Mouse (Mus musculus) inflammation-experienced regulatory T-cells, adult 6 months (primary cell): ENCODE data around the gene Sgce. TPM values are rescaled to one million over a fixed set of nuclear protein-coding genes. Genes with fewer than 3 reads are reported as not detected.
"Not testable (repeated sequence)": the region's sequence is repeated elsewhere in the genome, so short reads cannot be mapped to it uniquely, and the experiment has no call there.

Source experiments
- ATAC-seq: one replicate; pipeline ENCODE4 v1.8.0; 2017
- polyA plus RNA-seq, 3 experiments: library from polyadenylated mRNA; unstranded; fragments of 100-300 nt; shearing (Covaris generic); gene quantifications; one replicate each; pipeline ENCODE4 v1.2.1; 2017

Sgce gene
- polyA plus RNA-seq, 3 experiments from 2014 or later, result 0.34 TPM; not detected in 2

DNA sequence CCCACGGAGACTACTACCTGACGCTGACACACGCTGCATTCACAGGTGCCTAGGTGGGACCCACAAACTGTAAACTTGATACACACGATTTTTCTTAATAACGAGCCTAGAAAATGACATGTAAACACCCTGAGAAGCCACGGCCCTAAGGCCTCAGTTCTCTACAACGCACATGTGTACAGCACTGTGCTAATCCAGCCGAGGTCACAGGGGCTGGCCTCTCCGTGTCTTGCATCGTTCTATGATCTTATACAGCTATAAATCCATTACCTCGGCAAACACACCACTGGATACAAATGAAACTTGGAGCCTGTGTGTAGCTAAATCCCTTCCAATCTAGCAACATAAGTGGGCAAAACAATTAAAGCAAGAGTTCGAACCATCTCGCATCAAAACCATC, 24.3 kb downstream of the Sgce start:
- no peak for ATAC-seq

DNA sequence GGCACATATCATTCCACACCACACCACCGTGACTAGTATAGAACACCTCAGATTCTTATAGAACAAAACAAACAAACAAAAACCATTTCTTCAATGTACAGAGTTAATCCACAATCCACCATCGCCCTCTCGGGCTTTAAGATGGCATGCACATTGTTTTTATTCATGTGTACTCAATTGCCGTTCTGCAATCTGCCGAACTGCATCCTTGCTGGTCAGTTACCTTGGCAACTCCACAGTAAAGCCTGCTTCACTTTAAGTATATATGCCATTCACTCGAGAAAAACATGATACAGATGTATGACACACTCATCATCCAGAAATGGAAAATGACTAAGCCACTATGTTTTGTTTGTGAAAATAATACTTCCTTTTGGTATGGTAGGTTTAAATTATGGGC, 24.9 kb downstream of the Sgce start:
- no peak for ATAC-seq

DNA sequence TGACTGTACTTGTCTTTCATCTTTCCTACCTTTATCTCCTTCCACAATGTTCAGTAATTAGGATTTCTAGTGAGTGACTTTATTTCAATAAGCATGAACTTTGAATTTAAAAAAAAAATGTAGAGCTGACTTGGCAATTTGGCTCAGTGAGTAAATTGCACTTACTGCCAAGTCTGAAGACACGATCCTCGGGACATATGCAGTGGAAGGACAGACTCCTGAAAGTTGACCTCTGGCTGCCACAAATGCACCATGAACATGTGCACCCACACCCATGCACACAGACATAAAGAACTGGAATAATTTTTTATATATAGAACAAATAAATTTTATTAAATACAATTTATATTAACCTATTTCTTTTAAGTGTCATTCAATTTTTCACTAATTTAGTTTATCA, 29.7 kb downstream of the Sgce start:
- no peak for ATAC-seq

DNA sequence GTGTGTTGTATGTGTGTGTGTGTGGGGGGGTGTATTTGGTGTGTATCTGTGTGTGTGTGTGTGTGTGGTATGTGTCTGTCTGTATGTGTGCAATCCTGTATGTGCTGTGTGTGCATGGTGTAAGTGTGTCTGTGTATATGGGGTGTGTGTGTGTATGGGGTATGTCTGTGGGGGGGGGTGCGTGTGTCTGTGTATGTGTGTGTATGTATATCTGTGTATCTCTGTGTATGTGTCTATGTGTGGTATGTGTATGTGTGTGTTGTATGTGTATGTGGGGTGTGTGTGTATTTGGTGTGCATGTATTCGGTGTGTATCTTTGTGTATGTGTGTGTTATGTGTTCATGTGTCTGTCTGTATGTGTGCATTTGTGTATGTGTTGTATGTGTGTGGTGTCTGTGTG, 30.8 kb downstream of the Sgce start:
- no peak for ATAC-seq

DNA sequence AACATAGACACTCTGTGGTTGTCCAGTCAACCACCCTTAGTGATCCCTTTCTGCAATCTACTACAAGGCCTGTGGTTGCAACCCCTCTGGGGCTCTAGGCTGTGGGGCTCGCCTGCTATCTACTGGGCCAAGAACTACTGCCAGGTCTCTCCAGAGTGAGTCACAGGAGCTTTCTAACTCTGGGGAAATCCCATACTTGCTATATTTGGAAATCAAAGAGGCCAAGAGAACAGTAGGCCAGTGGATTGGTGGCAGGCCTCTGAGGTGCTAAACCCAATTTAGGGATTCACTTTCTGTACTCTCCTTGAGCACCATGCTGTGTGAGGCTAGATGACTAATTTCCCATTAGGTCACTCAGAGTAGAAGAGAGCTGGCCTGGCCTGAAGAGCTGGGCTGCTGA, 38.0 kb downstream of the Sgce start:
- ATAC-seq, result no peak

DNA sequence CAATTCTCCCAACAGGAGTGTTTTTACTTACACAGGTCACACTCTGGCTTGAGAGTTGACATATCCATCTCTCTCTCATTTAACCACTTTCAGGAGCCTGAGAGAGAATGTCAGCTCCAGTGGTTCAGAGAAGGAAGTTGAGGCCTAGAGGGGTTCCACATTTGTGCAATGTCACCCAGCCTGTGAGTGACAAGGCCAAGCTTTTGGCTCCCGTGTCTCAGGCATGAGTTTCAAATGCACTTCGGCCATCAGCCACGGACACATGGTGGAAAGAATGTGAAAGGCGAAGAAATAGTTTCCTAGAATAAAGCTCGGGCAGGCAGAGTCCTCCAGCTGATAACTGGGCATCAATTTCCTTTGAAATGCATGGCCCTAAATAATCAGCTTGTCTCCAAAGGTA, 40.6 kb downstream of the Sgce start:
- no peak for ATAC-seq

DNA sequence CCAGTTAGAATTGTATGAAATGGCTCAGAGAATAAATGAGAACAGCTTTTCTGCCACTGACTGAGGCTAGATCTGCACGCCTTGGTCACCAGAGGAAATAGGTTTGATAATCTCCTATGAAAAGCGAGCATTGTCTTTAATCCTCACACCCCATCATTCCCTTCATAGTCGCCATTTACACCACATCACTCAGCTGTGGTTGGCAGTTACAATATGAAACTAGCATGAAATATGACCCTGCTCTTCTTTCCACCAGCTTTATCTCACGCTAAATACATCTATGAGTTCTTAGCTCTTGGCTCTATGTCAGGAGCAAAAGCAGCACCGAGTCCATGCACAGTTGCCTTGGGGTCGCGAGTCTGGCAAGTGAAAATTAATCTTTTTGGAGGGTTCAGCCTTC, 43.1 kb downstream of the Sgce start:
- ATAC-seq, result no peak

DNA sequence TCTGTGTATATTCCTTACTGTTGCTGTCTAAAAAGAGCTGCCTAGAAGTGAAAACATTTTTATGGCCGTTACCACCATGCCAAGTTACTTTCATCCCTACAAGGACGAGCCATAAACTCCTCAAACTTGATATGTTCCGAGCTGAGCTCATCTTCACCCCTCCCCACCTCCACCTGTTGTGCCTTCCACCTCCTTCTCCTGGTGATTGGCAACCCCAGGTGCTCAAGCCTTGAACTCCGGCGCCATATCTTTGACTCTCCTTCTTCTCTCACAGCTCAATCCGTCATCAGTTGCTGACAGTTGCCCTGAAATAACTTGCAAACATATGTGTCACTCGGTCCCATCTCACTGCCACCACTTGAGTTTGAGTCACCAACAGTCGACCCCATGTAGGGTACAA, 45.4 kb downstream of the Sgce start:
- ATAC-seq, result no peak

DNA sequence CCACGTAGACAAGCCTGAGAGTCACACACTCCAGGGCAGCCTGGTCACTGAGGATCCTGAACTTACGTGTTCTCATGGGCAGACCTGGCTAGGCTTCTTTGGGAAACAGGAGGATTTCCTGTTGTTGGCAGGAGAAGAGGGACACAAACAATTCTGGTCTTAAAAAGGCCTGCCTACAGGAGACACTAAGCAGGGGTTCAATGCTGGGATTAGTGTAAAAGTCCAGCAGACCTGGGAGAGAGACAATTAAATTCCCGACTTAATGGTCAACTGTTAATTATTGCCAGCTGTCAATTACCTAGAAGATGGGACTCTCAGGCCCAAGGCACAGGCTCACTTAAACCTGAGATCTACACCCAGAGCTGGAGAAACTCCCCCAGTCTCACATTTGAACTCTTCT, 51.2 kb downstream of the Sgce start:
- no peak for ATAC-seq

DNA sequence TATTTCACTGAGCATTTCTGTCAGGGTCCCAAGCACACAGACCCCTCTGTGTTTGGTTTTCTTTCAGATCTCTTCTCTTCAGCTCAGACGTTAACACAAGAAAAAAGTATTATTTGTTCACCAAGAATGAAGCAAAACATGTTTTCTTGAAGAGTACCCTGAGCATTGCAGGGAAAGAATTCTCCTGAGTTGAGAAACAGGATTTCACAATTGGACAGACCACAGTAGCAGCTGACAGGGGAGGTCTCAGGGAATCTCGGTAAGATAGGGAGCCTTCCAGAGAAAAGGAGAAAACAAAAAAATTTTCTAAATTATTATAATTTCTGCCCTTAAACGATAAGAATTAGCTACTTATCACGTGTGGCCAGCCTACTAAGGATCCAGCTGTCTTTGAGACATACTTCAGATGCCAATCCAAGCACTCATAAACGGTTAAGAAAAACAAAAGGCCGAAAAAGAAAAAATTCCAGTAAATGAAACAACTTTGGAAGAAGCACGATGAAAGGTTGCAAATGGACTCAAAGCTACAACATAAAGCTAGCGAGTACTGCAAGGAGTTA, 52.3 kb downstream of the Sgce start:
- ATAC-seq, result no peak

DNA sequence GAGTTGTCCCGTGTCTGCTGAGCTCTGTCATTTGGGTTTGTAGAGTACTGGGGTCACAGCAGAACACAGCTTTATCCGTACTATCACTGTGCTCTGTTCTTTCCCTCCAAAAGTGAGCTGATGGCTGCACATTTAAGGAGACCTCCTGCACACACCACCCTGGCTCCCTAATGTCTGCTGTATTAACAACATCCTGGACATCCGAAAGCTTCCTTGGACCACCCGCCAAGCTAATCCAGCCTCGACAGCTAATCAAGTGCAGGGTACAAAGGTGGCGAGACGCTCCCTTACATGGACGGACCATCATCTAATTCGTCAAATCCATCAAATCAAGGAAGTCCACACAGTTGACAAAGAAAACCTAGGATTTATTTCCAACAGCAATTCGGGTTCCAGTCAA, 53.5 kb downstream of the Sgce start:
- ATAC-seq, result no peak

DNA sequence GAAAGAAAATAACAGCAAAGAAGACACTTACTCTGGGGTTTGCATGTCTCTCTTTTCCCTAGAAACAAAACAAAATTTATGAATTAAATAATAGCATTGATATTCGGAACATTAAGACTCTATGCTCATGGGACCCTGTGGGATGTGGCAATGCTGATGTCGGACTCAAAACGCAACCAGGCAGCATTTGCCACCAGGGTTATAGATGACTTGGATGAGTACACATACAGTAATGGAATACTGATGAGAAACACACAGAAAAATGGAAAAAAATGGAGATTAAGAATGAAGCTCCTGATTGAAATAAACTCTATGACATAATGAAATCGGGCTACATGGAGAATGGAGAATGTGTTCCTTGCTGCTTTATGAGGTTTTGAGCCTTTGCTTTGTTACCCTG, 56.6 kb downstream of the Sgce start:
- ATAC-seq, result no peak

DNA sequence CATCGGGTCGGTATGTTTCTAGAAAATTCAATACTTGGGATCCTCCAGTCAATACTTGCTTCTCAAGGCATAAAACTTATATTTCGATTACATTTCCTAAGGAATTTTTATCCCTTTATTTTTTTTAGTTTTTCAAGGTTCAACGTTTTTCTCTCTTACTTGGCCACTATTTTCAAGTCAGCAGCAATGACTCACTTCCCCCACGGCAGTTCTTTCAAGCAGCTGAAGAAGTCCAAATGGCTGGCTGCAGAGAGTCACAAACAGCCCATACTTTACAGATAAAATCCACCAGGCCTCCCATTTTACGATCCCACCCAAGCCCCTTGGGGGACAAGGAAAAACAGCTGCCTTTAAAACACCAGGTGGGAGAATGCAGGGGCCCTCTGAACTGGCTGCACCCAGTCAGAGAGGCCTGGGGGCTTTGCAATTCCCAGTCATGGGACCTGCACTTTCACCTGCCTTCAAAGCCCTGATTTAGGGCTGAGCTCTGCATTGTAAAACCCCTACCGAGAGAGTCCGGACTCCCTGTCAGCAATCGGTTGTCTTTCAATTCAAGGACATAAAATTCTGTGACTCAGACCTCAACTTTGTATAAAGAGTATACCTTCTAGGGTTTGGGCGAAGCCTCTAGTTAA, 62.2 kb downstream of the Sgce start:
- no peak for ATAC-seq

DNA sequence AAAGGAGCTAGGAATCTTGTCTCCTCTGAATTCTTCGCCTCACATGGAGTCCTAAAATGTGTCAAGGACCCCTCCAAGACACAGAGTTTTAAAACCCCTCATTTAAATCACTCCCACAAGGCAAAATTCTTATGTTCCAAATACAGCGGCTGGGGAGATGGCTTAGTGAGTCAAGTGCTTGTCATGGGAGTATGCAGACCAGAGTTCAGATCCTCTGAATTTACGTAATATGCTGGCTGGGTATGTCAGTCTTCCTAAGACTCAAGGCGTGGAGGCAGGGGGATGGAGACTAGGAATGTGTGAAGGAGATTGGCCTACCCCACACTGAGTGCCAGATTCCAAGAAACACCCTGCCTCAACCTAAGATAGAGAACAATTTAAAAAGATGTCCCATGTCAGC, 66.4 kb downstream of the Sgce start:
- no peak for ATAC-seq

DNA sequence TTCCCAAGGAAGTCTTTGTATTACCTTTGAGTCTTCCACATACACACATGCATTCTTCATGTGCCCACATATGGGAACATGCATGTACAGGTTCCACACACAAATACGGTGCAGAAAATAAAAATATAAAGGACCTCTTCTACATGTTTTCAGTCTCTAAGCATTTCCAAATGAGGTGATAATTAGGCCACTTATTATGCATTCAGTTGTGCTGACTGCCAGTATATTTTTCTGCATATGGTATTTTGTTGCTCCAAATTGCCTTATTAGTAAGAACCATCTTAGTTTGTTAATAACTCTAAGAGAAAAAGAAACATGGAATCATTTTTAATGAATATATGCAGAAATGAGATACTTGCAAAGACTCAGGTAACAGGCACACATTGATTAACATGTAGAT, 67.0 kb downstream of the Sgce start:
- no peak for ATAC-seq

DNA sequence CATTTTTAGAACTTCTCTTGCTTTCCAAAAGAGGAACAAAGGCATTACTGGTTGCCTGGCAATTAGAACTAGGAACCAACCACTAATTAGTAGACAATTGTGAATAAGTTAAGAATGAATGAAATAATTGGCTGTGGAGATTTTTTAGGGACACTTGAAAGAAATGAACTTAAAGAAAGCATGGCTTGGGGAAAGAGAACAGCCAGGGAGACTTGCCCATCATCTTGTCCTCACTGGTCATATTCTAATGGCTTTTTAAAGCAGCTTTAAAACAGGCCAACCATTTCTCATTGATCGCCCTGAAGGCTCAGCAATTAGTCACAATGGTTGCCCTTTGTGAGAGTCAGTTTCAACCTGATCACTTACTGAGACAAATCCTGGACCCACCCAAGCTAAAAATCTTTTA, 69.6 kb downstream of the Sgce start:
- ATAC-seq, result no peak

DNA sequence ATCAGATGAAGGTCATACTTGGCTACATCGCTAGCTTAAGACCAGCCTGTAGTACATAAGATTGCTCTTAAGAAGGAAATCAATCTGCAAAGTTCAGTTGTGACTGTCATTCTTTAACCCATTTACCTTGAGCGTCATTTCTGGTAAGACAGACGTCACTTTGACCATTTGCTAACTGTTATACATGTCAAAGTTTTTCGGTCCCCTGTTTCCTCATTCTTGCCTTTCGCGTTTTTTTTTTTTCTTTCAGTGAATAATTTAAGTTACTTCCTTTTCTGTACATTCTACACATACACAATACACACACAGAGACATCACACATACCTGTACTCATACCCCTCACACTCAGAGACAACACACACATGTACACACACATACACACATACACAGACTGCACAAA, 81.9 kb downstream of the Sgce start:
- no peak for ATAC-seq

DNA sequence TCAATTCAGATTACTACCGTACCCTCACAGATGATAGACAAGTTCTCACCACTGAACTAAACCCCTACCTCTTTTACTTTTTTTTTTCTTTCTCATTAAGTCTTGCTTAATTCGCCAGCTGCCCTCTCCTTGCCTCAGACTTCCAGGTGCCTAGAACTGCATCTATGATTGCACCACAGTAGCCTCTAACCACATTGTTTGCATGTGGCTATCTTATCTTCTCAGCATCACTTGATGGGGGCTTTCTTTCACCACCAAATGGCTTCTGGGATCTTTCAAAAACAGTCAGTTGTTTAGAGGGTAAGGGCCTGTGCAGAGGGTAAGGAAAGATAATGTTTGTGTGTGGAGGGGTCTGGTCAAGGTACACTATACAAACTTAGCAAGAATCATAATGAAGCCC, 82.7 kb downstream of the Sgce start:
- ATAC-seq, result no peak

DNA sequence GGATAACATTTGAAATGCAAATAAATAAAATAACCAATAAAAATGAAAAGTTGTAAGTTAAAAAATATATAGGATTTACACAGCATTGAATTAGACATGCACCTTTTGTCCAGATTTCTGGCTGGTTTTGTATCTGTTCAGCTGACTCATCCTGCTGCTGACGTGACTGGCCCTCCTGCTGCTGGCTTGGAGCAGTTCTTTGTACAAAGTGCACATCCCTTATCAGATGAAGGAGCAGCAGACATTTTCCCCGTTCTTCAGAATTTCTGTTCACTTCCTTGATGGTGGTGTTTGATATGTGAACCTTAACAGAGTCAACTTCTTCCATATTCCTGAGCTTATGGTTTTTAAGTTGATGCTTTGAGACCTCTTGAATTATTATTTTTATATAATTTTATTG, 83.5 kb downstream of the Sgce start:
- ATAC-seq, result no peak

DNA sequence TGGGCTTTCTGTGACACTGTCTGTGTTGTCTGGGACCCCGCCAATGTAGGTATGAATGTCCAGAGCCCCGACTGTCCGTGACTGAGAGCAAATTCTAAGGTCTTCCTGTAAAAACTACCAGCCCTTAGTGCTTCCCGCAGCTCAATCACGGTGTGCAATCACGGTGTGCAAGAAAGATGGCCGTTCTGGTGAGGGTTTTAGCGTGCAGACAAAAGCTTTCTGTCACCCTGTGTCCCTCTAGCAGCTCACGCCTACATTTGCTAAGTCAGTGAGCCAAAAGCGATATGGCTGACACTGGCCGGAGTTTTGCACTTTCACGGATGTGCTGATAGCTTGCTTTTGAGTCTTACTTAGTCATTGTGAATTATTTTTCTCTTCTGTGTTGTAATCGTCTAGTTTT, 88.1 kb downstream of the Sgce start:
- ATAC-seq, result no peak

DNA sequence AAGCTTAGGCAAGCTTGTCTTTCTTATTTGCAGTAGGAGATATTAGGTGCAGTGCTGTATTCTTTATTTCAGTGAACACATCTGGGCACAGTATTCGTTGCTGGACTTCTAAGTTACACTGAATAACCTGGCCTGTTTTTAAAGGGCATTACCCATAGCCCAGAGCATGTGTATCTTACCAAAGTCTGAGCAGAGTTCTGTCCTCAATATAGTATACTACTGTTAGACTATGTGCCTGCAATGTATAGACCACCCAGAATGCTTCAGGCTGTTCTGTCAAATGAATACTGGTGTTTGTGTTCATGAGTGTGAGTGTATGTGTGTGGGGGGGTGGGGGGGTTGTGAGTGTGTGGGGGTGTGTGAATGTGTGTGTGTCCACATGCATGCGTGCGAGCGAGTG, 91.1 kb downstream of the Sgce start:
- ATAC-seq, result no peak

DNA sequence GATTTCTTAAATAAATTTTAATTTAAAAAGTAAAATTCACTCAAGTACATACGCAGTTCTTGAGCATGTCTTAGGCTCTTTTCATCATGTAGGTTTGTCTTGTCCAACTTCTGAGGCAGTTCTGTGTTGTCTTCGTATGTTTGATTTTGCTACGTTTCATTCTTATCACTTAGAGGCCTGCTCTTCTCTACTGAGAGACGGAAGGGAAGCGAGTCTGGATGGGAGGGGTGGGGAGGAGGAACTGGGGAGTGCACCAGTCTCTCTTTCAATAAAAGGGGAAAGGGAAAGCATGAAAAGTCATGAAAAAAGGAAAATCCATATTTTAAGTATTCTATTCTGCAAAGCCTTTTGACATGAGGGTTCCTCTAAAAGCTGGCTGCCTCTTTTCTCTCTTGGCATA, 91.5 kb downstream of the Sgce start:
- no peak for ATAC-seq

DNA sequence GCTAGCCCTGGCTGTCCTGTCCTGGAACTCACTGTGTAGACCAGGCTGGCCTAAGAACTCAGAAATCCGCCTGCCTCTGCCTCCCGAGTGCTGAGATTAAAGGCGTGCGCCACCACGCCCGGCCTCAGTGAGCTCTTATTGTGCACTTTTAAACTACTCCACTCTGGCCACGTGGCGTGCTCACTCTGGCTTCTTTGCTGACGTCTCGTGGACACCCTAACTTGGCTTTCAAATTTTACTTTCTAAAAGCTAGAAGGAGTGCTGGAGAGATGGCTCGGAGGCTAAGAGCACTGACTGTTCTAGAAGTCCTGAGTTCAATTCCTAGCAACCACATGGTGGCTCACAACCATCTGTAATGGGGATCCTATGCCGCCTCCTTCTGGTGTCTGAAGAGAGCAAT, 93.3 kb downstream of the Sgce start:
- not testable (repeated sequence) for ATAC-seq

DNA sequence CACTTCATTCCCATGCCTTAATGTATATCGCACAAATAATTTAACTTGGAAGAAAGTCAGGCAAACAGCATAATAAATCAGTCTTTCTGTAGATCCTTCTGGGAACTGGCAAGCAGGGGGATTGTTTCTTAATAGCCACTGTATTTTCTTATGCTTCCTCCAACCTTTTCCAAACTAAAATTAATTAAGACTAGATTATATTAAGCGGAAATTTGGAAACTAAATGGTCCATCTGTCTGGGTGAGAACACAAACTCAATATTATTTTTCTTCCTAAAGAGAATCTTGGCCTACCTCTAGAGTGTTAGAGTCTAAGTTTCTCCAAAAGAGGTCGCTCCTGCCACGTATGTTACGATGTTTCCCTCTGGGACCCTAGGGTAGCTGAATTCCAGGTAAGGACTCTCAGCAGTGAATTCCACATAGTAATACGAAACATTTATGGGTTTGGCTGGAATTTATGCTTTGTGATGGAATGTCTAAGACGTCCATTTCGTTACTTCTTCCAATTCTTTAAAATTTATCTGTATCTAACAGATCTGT, 94.3 kb downstream of the Sgce start:
- ATAC-seq, result no peak

DNA sequence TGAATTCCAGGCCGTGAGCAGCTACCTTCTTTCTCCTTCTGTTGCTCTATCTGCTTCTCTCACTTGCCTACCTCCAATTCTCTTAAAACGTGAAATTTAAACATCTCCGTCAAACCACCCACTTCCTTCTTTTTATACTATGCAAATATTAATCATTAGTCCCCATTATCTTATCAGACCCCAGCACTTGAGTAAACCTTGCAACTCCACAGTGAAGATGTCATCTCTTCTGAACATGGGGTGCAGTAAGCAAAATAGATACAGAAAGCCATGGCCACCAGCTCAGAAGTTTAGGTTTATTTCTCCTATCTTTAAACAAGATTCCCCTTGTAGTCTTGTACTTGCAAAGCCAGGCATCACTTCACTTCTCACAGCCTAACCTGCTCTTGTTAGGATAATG, 99.7 kb downstream of the Sgce start:
- ATAC-seq, result no peak
